Mouse (Mus musculus): ENCODE results near the gene Olfr524.

Gene Olfr524

GRCm38 (mm10) chr7:140192851-140193250, 12.9 kb downstream of the Olfr524 start:
- TF ChIP-seq GATA4 (IDR thresholded peaks at IDR 0.05; ENCODE audit: insufficient replicate concordance, low read length), result no peak

- TF ChIP-seq GATA4 (IDR thresholded peaks at IDR 0.05; ENCODE audit: insufficient replicate concordance, low read length), result no peak
Observed at GRCm38 (mm10) chr7:140192445-140192844, 13.3 kb downstream of the Olfr524 start.

GRCm38 (mm10) chr7:140190435-140190834, 15.3 kb downstream of the Olfr524 start:
- TF ChIP-seq GATA4 (IDR thresholded peaks at IDR 0.05; ENCODE audit: insufficient replicate concordance, low read length), result no peak

GRCm38 (mm10) chr7:140188391-140189328, 17.1 kb downstream of the Olfr524 start:
- TF ChIP-seq GATA4 (IDR thresholded peaks at IDR 0.05; ENCODE audit: insufficient replicate concordance, low read length), result no peak

- TF ChIP-seq GATA4 (IDR thresholded peaks at IDR 0.05; ENCODE audit: insufficient replicate concordance, low read length), result no peak
Observed at GRCm38 (mm10) chr7:140187721-140188390, 17.9 kb downstream of the Olfr524 start.

GRCm38 (mm10) chr7:140186646-140187620, 18.8 kb downstream of the Olfr524 start:
- TF ChIP-seq GATA4 (IDR thresholded peaks at IDR 0.05; ENCODE audit: insufficient replicate concordance, low read length), result no peak

GRCm38 (mm10) chr7:140184206-140184605, 21.6 kb downstream of the Olfr524 start:
- TF ChIP-seq GATA4 (IDR thresholded peaks at IDR 0.05; ENCODE audit: insufficient replicate concordance, low read length), result no peak

GRCm38 (mm10) chr7:140180692-140181091, 25.1 kb downstream of the Olfr524 start:
- TF ChIP-seq GATA4 (IDR thresholded peaks at IDR 0.05; ENCODE audit: insufficient replicate concordance, low read length), result no peak

- TF ChIP-seq GATA4 (IDR thresholded peaks at IDR 0.05; ENCODE audit: insufficient replicate concordance, low read length), result no peak
Observed at GRCm38 (mm10) chr7:140179176-140179575, 26.6 kb downstream of the Olfr524 start.

GRCm38 (mm10) chr7:140172936-140173335, 32.8 kb downstream of the Olfr524 start, which contains the start of gene Olfr523:
Gene Olfr523 (plus strand): TSS chr7:140173217.
- TF ChIP-seq GATA4 (IDR thresholded peaks at IDR 0.05; ENCODE audit: insufficient replicate concordance, low read length), result no peak

- no peak for TF ChIP-seq GATA4 (IDR thresholded peaks at IDR 0.05; ENCODE audit: insufficient replicate concordance, low read length)
Observed at GRCm38 (mm10) chr7:140170863-140171262, 34.9 kb downstream of the Olfr524 start.

- no peak for TF ChIP-seq GATA4 (IDR thresholded peaks at IDR 0.05; ENCODE audit: insufficient replicate concordance, low read length)
Observed at GRCm38 (mm10) chr7:140169386-140169785, 36.4 kb downstream of the Olfr524 start.

GRCm38 (mm10) chr7:140167950-140168349, 37.8 kb downstream of the Olfr524 start:
- no peak for TF ChIP-seq GATA4 (IDR thresholded peaks at IDR 0.05; ENCODE audit: insufficient replicate concordance, low read length)

GRCm38 (mm10) chr7:140164664-140165063, 41.1 kb downstream of the Olfr524 start, which contains the start of gene Olfr522:
Gene Olfr522 (minus strand): TSS chr7:140164764.
- TF ChIP-seq GATA4 (IDR thresholded peaks at IDR 0.05; ENCODE audit: insufficient replicate concordance, low read length), result no peak

GRCm38 (mm10) chr7:140160363-140160762, 45.4 kb downstream of the Olfr524 start:
- TF ChIP-seq GATA4 (IDR thresholded peaks at IDR 0.05; ENCODE audit: insufficient replicate concordance, low read length), result no peak
